In genomic region chr4:98241921-98242320, GRCm38 (mm10) we compare ENCODE assay signal across 23 mouse cellular contexts.
A peak's percentile ranks its signal among the peaks of the same experiment; 100 is the strongest.
DNase-seq lines count a peak whose midpoint lies in the region; ATAC-seq lines count a peak whose summit lies in the region.
"Had no signal": no experiment of that assay in that cellular context is flagged by ENCODE, and none has a peak within 500 bp of the region (broad histone marks: within the 10 kb centered on the region; RNA-seq: fewer than 3 reads in every experiment).

No protein-coding gene starts in this region.

- H3K9me3 ChIP-seq in midbrain, embryonic 11.5 days (ENCODE audit: control insufficient read depth, low read length), result no peaks in the 10 kb centered on the region; the same call in 1 of the 2 replicates
- H3K9me3 ChIP-seq in midbrain, embryonic 15.5 days, result no peaks in the 10 kb centered on the region
- no peaks in the 10 kb centered on the region for H3K9me3 ChIP-seq in limb, embryonic 10.5 days (replicated peaks)
- H3K9me3 ChIP-seq: embryonic facial prominence, embryonic 10.5 days; embryonic facial prominence, embryonic 12.5 days; forebrain, embryonic 12.5 days had no signal

- no peaks in the 10 kb centered on the region for H3K36me3 ChIP-seq in midbrain, embryonic 11.5 days (ENCODE audit: control insufficient read depth, insufficient read depth, low read length)
- H3K36me3 ChIP-seq in midbrain, embryonic 15.5 days (replicated peaks), result no peaks in the 10 kb centered on the region
- no peaks in the 10 kb centered on the region for H3K36me3 ChIP-seq in limb, embryonic 10.5 days
- H3K36me3 ChIP-seq: embryonic facial prominence, embryonic 10.5 days; embryonic facial prominence, embryonic 12.5 days; forebrain, embryonic 12.5 days; G1E had no signal

- H3K27me3 ChIP-seq in midbrain, embryonic 11.5 days (ENCODE audit: control insufficient read depth, insufficient read depth, low read length), result no peaks in the 10 kb centered on the region
- H3K27me3 ChIP-seq in midbrain, embryonic 15.5 days (replicated peaks), result no peaks in the 10 kb centered on the region
- no peaks in the 10 kb centered on the region for H3K27me3 ChIP-seq in limb, embryonic 10.5 days (ENCODE audit: low read depth, poor library complexity, severe bottlenecking)
- H3K27me3 ChIP-seq: CH12.LX; embryonic facial prominence, embryonic 12.5 days; forebrain, embryonic 12.5 days; Patski had no signal

- 0 out of 2 replicates have a peak, but pooled peaks cover 3% of the 10 kb centered on the region for H3K4me1 ChIP-seq in midbrain, embryonic 11.5 days (ENCODE audit: control insufficient read depth, insufficient read depth, low read length)
- peaks cover 11% of the 10 kb centered on the region for H3K4me1 ChIP-seq in midbrain, embryonic 15.5 days
- peaks cover 42% of the 10 kb centered on the region for H3K4me1 ChIP-seq in limb, embryonic 10.5 days

- no peak overlapping the region for H3K4me2 ChIP-seq in midbrain, embryonic 11.5 days
- no peak overlapping the region for H3K4me2 ChIP-seq in midbrain, embryonic 15.5 days
- H3K4me2 ChIP-seq: embryonic facial prominence, embryonic 12.5 days; forebrain, embryonic 12.5 days had no signal

- peak; percentile 66 for DNase-seq in midbrain, embryonic 11.5 days (ENCODE audit: low spot score, missing footprints)
- DNase-seq in limb, embryonic 10.5 days (ENCODE audit: low spot score), result no peak
- DNase-seq in left cerebral cortex, adult 9 months (ENCODE audit: low spot score in 2 of 2), result no peak
- no peak for DNase-seq in B cell, adult 2 months
- DNase-seq: adrenal gland, adult 8-10 months; adrenal gland, postnatal 14 days; adrenal gland, postnatal 36 days; cerebellum, adult 11-12 months; cerebellum, adult 2 months; cerebellum, adult 9-10 months; cerebellum, postnatal 10 days; cerebellum, postnatal 25 days had no signal

- no peak overlapping the region for H3K9ac ChIP-seq in midbrain, embryonic 11.5 days (ENCODE audit: low read length)
- H3K9ac ChIP-seq in midbrain, embryonic 15.5 days, result no peak overlapping the region
- H3K9ac ChIP-seq: embryonic facial prominence, embryonic 12.5 days; forebrain, embryonic 12.5 days had no signal

- no peak for ATAC-seq in midbrain, embryonic 11.5 days (ENCODE audit: low FRiP score)
- ATAC-seq in midbrain, embryonic 15.5 days (replicated peaks), result no peak
- ATAC-seq: activated CD4-positive, CD25-positive, alpha-beta regulatory T cell, adult 4 months; CD4-positive, CD25-positive, alpha-beta regulatory T cell, adult 4 months; forebrain, embryonic 14.5 days; forebrain, embryonic 16.5 days; Patski had no signal

- no peak overlapping the region for H3K27ac ChIP-seq in midbrain, embryonic 11.5 days (ENCODE audit: low read depth, low read length)
- H3K27ac ChIP-seq in midbrain, embryonic 15.5 days, result no peak overlapping the region
- H3K27ac ChIP-seq in limb, embryonic 10.5 days, result peak overlapping the region; percentile 80; the same call in 1 of the 2 replicates
- H3K27ac ChIP-seq: embryonic facial prominence, embryonic 10.5 days had no signal

- 89% methylated on average over 2 of the region's 2 CpGs for WGBS in midbrain, embryonic 11.5 days
- 89% methylated on average over 2 of the region's 2 CpGs for WGBS in midbrain, embryonic 15.5 days
- WGBS in limb, embryonic 10.5 days, result 94% methylated on average over 2 of the region's 2 CpGs

- H3K4me3 ChIP-seq in midbrain, embryonic 11.5 days (ENCODE audit: low read depth, low read length), result no peak overlapping the region
- H3K4me3 ChIP-seq in midbrain, embryonic 15.5 days, result no peak overlapping the region
- no peak overlapping the region for H3K4me3 ChIP-seq in limb, embryonic 10.5 days
- H3K4me3 ChIP-seq: embryonic facial prominence, embryonic 10.5 days; embryonic facial prominence, embryonic 12.5 days; forebrain, embryonic 12.5 days had no signal
